Mouse (Mus musculus) heart, postnatal 0 days (tissue): ENCODE measurements around the gene Sparcl1. TPM values are rescaled to one million over a fixed set of nuclear protein-coding genes. Genes with fewer than 3 reads are reported as not detected.

Experiments used
- ATAC-seq: fragments of 200-750 bp; cut with Nextera tagmentation; 2 replicates; pipeline ENCODE4 v1.8.0; 2017; ENCODE audit warnings: low read depth, moderate number of reproducible peaks, moderate library complexity; ENCODE audit not compliant: insufficient read depth
- DNase-seq: peaks from one replicate; pipeline ENCODE4 v3.0.0-alpha.2; 2016; ENCODE audit warnings: low spot score
- H3K27ac ChIP-seq: fragments of 300-500 bp; sonication (generic); 2 replicates; pipeline ENCODE4 v1.5.1; 2014; ENCODE audit warnings: low read depth, mild to moderate bottlenecking
- H3K27me3 ChIP-seq: fragments of 300-500 bp; sonication (generic); 2 replicates; pipeline ENCODE4 v1.6.1; 2014; ENCODE audit warnings: low read length, mixed read lengths; ENCODE audit not compliant: control insufficient read depth, insufficient read depth
- H3K36me3 ChIP-seq: fragments of 300-500 bp; sonication (generic); replicated peaks from 2 replicates; pipeline ENCODE4 v1.6.1; 2014; ENCODE audit warnings: low read length, mixed read lengths; ENCODE audit not compliant: control insufficient read depth, insufficient read depth
- H3K4me1 ChIP-seq: fragments of 300-500 bp; sonication (generic); 2 replicates; pipeline ENCODE4 v1.6.1; 2014; ENCODE audit warnings: antibody characterized with exemption; ENCODE audit not compliant: control insufficient read depth, insufficient read depth
- H3K4me2 ChIP-seq: fragments of 300-500 bp; sonication (generic); 2 replicates; pipeline ENCODE4 v1.6.1; 2014; ENCODE audit warnings: low read depth, mild to moderate bottlenecking, low read length, moderate library complexity
- H3K4me3 ChIP-seq: fragments of 300-500 bp; sonication (generic); 2 replicates; pipeline ENCODE4 v1.5.1; 2014; ENCODE audit warnings: low read depth, low read length
- H3K9ac ChIP-seq: fragments of 300-500 bp; sonication (generic); replicated peaks from 2 replicates; pipeline ENCODE4 v1.6.1; 2014; ENCODE audit warnings: low read depth, low read length, mixed read lengths
- H3K9me3 ChIP-seq: fragments of 300-500 bp; sonication (generic); replicated peaks from 2 replicates; pipeline ENCODE4 v1.6.1; 2016; ENCODE audit warnings: low read length; ENCODE audit not compliant: control insufficient read depth
- CTCF ChIP-seq: IDR thresholded peaks from 2 replicates; pipeline ENCODE4 v1.5.1; 2016; ENCODE audit warnings: antibody characterized with exemption, control low read depth, low read depth
- EP300 ChIP-seq: IDR thresholded peaks from 2 replicates; pipeline ENCODE4 v1.6.1; 2016; ENCODE audit warnings: antibody characterized with exemption, low read depth
- WGBS: fragments of 180-500 bp; shearing (Covaris S2); extraction: QIAGEN DNeasy Blood & Tissue Kit; methylation state at CpG from one replicate; pipeline ENCODE4 v1.1.7; 2014; 5-methylcytosine and 5-hydroxymethylcytosine counted together
- polyA plus RNA-seq: library from polyadenylated mRNA; unstranded; fragments of >200 nt; fragmentation: Nextera tagmentation; extraction: Ambion mirVana; gene quantifications from 2 replicates; pipeline ENCODE4 v1.2.1, GENCODE M21; 2015
- total RNA-seq: library from RNA; depleted of rRNA; stranded (reverse); fragments of >200 nt; gene quantifications from 2 replicates; pipeline ENCODE4 v1.2.3, GENCODE M21; 2014; ENCODE audit warnings: low replicate concordance

Gene Sparcl1
- total and polyA plus RNA-seq, 2 experiments from 2014 or later: 97.3 to 168 TPM

- WGBS: 87% methylated on average over 9 of the region's 9 CpGs
- TF ChIP-seq EP300: no peak
- TF ChIP-seq CTCF: no peak
- H3K27me3 ChIP-seq: no peaks in the 10 kb centered on the region
- H3K9ac ChIP-seq: no peak overlapping the region
- no peaks in the 10 kb centered on the region for H3K4me1 ChIP-seq
- H3K4me2 ChIP-seq: no peak overlapping the region
- H3K27ac ChIP-seq: no peak overlapping the region
- DNase-seq (no peak), ATAC-seq (no peak)
- H3K36me3 ChIP-seq: peaks cover 35% of the 10 kb centered on the region
- no peak overlapping the region for H3K4me3 ChIP-seq
- no peaks in the 10 kb centered on the region for H3K9me3 ChIP-seq
Measured at GRCm38 (mm10) chr5:104085366-104085765, 28.2 kb downstream of the Sparcl1 start.

GRCm38 (mm10) chr5:104080736-104081135 lies 32.8 kb downstream of the Sparcl1 start:
- Histone ChIP-seq H3K4me2 (no peak overlapping the region), H3K4me3 (no peak overlapping the region), H3K36me3 (peaks cover 16% of the 10 kb centered on the region; the same call in 1 of the 2 replicates), H3K4me1 (no peaks in the 10 kb centered on the region), H3K27ac (no peak overlapping the region), H3K9ac (no peak overlapping the region), H3K9me3 (no peaks in the 10 kb centered on the region), H3K27me3 (no peaks in the 10 kb centered on the region)
- ATAC-seq: no peak
- TF ChIP-seq EP300 (no peak), CTCF (no peak)
- 80% methylated on average over 6 of the region's 6 CpGs for WGBS
- DNase-seq: no peak

GRCm38 (mm10) chr5:104077508-104077907 lies 36.0 kb downstream of the Sparcl1 start, which contains the start of gene Gm17660:
Gm17660 (minus strand) TSS chr5:104077608.
- no peak for ATAC-seq
- Histone ChIP-seq H3K9ac (no peak within 1 kb of the TSS), H3K36me3 (no peaks in the 10 kb centered on the region; the same call in 1 of the 2 replicates), H3K4me1 (no peaks in the 10 kb centered on the region), H3K4me2 (no peak within 1 kb of the TSS), H3K4me3 (no peak within 1 kb of the TSS), H3K27ac (no peak within 1 kb of the TSS), H3K9me3 (no peaks in the 10 kb centered on the region), H3K27me3 (no peaks in the 10 kb centered on the region)
- no peak for DNase-seq
- 86% methylated on average over 7 of the region's 7 CpGs for WGBS
- no peak for TF ChIP-seq CTCF
- no peak for TF ChIP-seq EP300

- H3K27me3 ChIP-seq: no peaks in the 10 kb centered on the region
- H3K36me3 ChIP-seq: no peaks in the 10 kb centered on the region; the same call in 1 of the 2 replicates
- H3K27ac ChIP-seq: no peak overlapping the region
- no peak overlapping the region for H3K4me3 ChIP-seq
- no peak for ATAC-seq
- no peaks in the 10 kb centered on the region for H3K4me1 ChIP-seq
- no peak overlapping the region for H3K9ac ChIP-seq
- no peaks in the 10 kb centered on the region for H3K9me3 ChIP-seq
- no peak for DNase-seq
- H3K4me2 ChIP-seq: no peak overlapping the region
- no peak for TF ChIP-seq CTCF
- no peak for TF ChIP-seq EP300
- 26% methylated on average over 10 of the region's 10 CpGs for WGBS
Measured at GRCm38 (mm10) chr5:104076361-104076760, 37.2 kb downstream of the Sparcl1 start.

DNA sequence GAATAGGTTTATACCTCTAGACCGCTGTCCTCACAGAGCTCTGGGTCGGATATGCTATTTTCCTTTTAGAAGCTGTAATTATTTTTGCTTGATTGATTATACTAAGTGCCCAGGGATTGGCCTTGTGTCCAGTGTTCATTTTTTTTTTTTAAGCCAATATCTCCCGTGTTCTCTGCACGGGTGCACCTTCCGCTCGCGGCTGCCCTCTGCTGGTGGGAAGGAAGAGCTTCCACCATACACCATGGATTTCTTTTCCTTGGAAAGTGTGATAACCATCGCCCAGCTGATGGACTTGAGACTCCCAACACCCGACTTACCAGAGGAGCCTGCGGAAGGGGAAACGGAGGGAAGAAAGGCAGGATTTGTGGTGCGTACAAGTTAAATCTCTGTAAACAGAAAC lies 39.1 kb downstream of the Sparcl1 start:
- TF ChIP-seq EP300 (no peak), CTCF (peak; percentile 71)

DNA sequence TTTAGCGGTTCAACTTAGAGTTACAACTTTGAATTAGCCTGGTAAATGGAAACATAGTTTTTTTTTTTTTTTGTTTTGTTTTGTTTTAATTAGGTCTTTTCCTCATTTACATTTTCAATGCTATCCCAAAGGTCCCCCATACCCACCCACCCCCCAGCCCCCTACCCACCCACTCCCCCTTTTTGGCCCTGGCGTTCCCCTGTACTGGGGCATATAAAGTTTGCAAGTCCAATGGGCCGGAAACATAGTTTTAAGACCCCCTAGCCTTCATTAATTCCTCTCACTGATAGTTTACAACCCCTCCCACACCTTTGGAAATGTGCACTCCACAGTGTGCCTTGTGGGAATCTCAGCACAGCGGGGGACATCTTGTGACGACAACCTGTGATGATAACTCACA lies 39.9 kb downstream of the Sparcl1 start:
- H3K36me3 ChIP-seq: no peaks in the 10 kb centered on the region
- TF ChIP-seq CTCF (no peak), EP300 (no peak)
- no peaks in the 10 kb centered on the region for H3K4me1 ChIP-seq
- H3K27ac ChIP-seq: no peak overlapping the region
- no peak overlapping the region for H3K9ac ChIP-seq
- no peak overlapping the region for H3K4me2 ChIP-seq
- H3K9me3 ChIP-seq: no peaks in the 10 kb centered on the region
- no peak overlapping the region for H3K4me3 ChIP-seq
- 76% methylated on average over 5 of the region's 5 CpGs for WGBS
- ATAC-seq: peak; percentile 84
- no peaks in the 10 kb centered on the region for H3K27me3 ChIP-seq
- DNase-seq: no peak

More for the DNA sequence above, 39.1 kb downstream of the Sparcl1 start:
- peak overlapping the region; percentile 40 for H3K4me2 ChIP-seq
- no peaks in the 10 kb centered on the region for H3K9me3 ChIP-seq
- no peak overlapping the region for H3K4me3 ChIP-seq
- H3K27me3 ChIP-seq: no peaks in the 10 kb centered on the region
- no peak overlapping the region for H3K9ac ChIP-seq
- ATAC-seq (no peak), DNase-seq (peak; percentile 18)
- 24% methylated on average over 12 of the region's 12 CpGs for WGBS
- H3K4me1 ChIP-seq: no peaks in the 10 kb centered on the region
- H3K36me3 ChIP-seq: no peaks in the 10 kb centered on the region
- no peak overlapping the region for H3K27ac ChIP-seq
